Mouse (Mus musculus): ENCODE measurements around the gene Tada3. TPM values are rescaled to one million over a fixed set of nuclear protein-coding genes. Genes with fewer than 3 reads are reported as not detected.

The Tada3 gene
- polyA plus RNA-seq, 1 experiment from 2014 or later, result 68.2 TPM

GRCm38 (mm10) chr6:113361476-113361875 lies 16.2 kb downstream of the Tada3 start:
- DNase-seq (ENCODE audit: low spot score), result no peak
- no peak for ATAC-seq
- Histone ChIP-seq H3K36me3 (ENCODE audit: control insufficient read depth, insufficient read depth, low read length) (peaks cover 5% of the 10 kb centered on the region; the same call in 1 of the 2 replicates), H3K4me2 (ENCODE audit: low read length) (no peak overlapping the region), H3K4me1 (ENCODE audit: control insufficient read depth, insufficient read depth, low read length) (no peaks in the 10 kb centered on the region), H3K27me3 (replicated peaks; ENCODE audit: control insufficient read depth, insufficient read depth, low read length) (no peaks in the 10 kb centered on the region), H3K4me3 (ENCODE audit: low read depth, low read length) (no peak overlapping the region), H3K27ac (ENCODE audit: low read depth, low read length) (no peak overlapping the region), H3K9me3 (replicated peaks; ENCODE audit: control insufficient read depth, low read length) (no peaks in the 10 kb centered on the region), H3K9ac (ENCODE audit: low read length) (no peak overlapping the region)
- 77% methylated on average over 4 of the region's 4 CpGs for WGBS

GRCm38 (mm10) chr6:113353696-113354095 lies 24.0 kb downstream of the Tada3 start:
- H3K9me3 ChIP-seq (replicated peaks; ENCODE audit: control insufficient read depth, low read length), result no peaks in the 10 kb centered on the region
- H3K36me3 ChIP-seq (ENCODE audit: control insufficient read depth, insufficient read depth, low read length), result no peaks in the 10 kb centered on the region
- H3K27me3 ChIP-seq (replicated peaks; ENCODE audit: control insufficient read depth, insufficient read depth, low read length), result no peaks in the 10 kb centered on the region
- no peaks in the 10 kb centered on the region for H3K4me1 ChIP-seq (ENCODE audit: control insufficient read depth, insufficient read depth, low read length)
- H3K27ac ChIP-seq (ENCODE audit: low read depth, low read length), result no peak overlapping the region
- H3K4me2 ChIP-seq (ENCODE audit: low read length), result no peak overlapping the region
- WGBS, result 79% methylated on average over 3 of the region's 3 CpGs
- H3K9ac ChIP-seq (ENCODE audit: low read length), result no peak overlapping the region
- DNase-seq (ENCODE audit: low spot score) (no peak), ATAC-seq (no peak)
- no peak overlapping the region for H3K4me3 ChIP-seq (ENCODE audit: low read depth, low read length)

- H3K27me3 ChIP-seq (replicated peaks; ENCODE audit: control insufficient read depth, insufficient read depth, low read length), result no peaks in the 10 kb centered on the region
- H3K4me2 ChIP-seq (ENCODE audit: low read length), result no peak overlapping the region
- no peak overlapping the region for H3K4me3 ChIP-seq (ENCODE audit: low read depth, low read length)
- no peak for DNase-seq (ENCODE audit: low spot score)
- ATAC-seq, result no peak
- no peak overlapping the region for H3K27ac ChIP-seq (ENCODE audit: low read depth, low read length)
- 76% methylated on average over 3 of the region's 3 CpGs for whole genome bisulfite sequencing
- no peaks in the 10 kb centered on the region for H3K4me1 ChIP-seq (ENCODE audit: control insufficient read depth, insufficient read depth, low read length)
- no peak overlapping the region for H3K9ac ChIP-seq (ENCODE audit: low read length)
- H3K36me3 ChIP-seq (ENCODE audit: control insufficient read depth, insufficient read depth, low read length), result no peaks in the 10 kb centered on the region
- H3K9me3 ChIP-seq (replicated peaks; ENCODE audit: control insufficient read depth, low read length), result no peaks in the 10 kb centered on the region
Observed at GRCm38 (mm10) chr6:113352820-113353219, 24.9 kb downstream of the Tada3 start.

GRCm38 (mm10) chr6:113351653-113352052 lies 26.0 kb downstream of the Tada3 start:
- H3K36me3 ChIP-seq (ENCODE audit: control insufficient read depth, insufficient read depth, low read length), result no peaks in the 10 kb centered on the region
- no peaks in the 10 kb centered on the region for H3K4me1 ChIP-seq (ENCODE audit: control insufficient read depth, insufficient read depth, low read length)
- no peak for ATAC-seq
- 56% methylated on average over 10 of the region's 10 CpGs for WGBS
- no peak overlapping the region for H3K4me2 ChIP-seq (ENCODE audit: low read length)
- H3K9ac ChIP-seq (ENCODE audit: low read length), result no peak overlapping the region
- H3K4me3 ChIP-seq (ENCODE audit: low read depth, low read length), result no peak overlapping the region
- DNase-seq (ENCODE audit: low spot score), result no peak
- no peaks in the 10 kb centered on the region for H3K27me3 ChIP-seq (replicated peaks; ENCODE audit: control insufficient read depth, insufficient read depth, low read length)
- H3K27ac ChIP-seq (ENCODE audit: low read depth, low read length), result no peak overlapping the region
- no peaks in the 10 kb centered on the region for H3K9me3 ChIP-seq (replicated peaks; ENCODE audit: control insufficient read depth, low read length)

- H3K4me2 ChIP-seq (ENCODE audit: low read length), result no peak overlapping the region
- ATAC-seq (no peak), DNase-seq (ENCODE audit: low spot score) (no peak)
- no peaks in the 10 kb centered on the region for H3K9me3 ChIP-seq (replicated peaks; ENCODE audit: control insufficient read depth, low read length)
- no peaks in the 10 kb centered on the region for H3K27me3 ChIP-seq (replicated peaks; ENCODE audit: control insufficient read depth, insufficient read depth, low read length)
- H3K4me3 ChIP-seq (ENCODE audit: low read depth, low read length), result no peak overlapping the region
- H3K9ac ChIP-seq (ENCODE audit: low read length), result no peak overlapping the region
- no peaks in the 10 kb centered on the region for H3K36me3 ChIP-seq (ENCODE audit: control insufficient read depth, insufficient read depth, low read length)
- WGBS, result 94% methylated on average over 1 of the region's 1 CpGs
- H3K27ac ChIP-seq (ENCODE audit: low read depth, low read length), result no peak overlapping the region
- H3K4me1 ChIP-seq (ENCODE audit: control insufficient read depth, insufficient read depth, low read length), result no peaks in the 10 kb centered on the region
Observed at GRCm38 (mm10) chr6:113351161-113351560, 26.5 kb downstream of the Tada3 start.

- Histone ChIP-seq H3K27ac (ENCODE audit: low read depth, low read length) (no peak overlapping the region), H3K4me3 (ENCODE audit: low read depth, low read length) (no peak overlapping the region), H3K9me3 (replicated peaks; ENCODE audit: control insufficient read depth, low read length) (no peaks in the 10 kb centered on the region), H3K4me1 (ENCODE audit: control insufficient read depth, insufficient read depth, low read length) (no peaks in the 10 kb centered on the region), H3K9ac (ENCODE audit: low read length) (no peak overlapping the region), H3K27me3 (replicated peaks; ENCODE audit: control insufficient read depth, insufficient read depth, low read length) (no peaks in the 10 kb centered on the region), H3K36me3 (ENCODE audit: control insufficient read depth, insufficient read depth, low read length) (no peaks in the 10 kb centered on the region), H3K4me2 (ENCODE audit: low read length) (no peak overlapping the region)
- no peak for DNase-seq (ENCODE audit: low spot score)
- ATAC-seq, result no peak
Observed at GRCm38 (mm10) chr6:113350538-113350937, 27.1 kb downstream of the Tada3 start.

- H3K4me1 ChIP-seq (ENCODE audit: control insufficient read depth, insufficient read depth, low read length), result peaks cover 14% of the 10 kb centered on the region
- H3K4me3 ChIP-seq (ENCODE audit: low read depth, low read length), result no peak overlapping the region
- H3K36me3 ChIP-seq (ENCODE audit: control insufficient read depth, insufficient read depth, low read length), result no peaks in the 10 kb centered on the region
- no peak overlapping the region for H3K27ac ChIP-seq (ENCODE audit: low read depth, low read length)
- no peaks in the 10 kb centered on the region for H3K9me3 ChIP-seq (replicated peaks; ENCODE audit: control insufficient read depth, low read length)
- ATAC-seq, result no peak
- 92% methylated on average over 4 of the region's 4 CpGs for WGBS
- no peak for DNase-seq (ENCODE audit: low spot score)
- no peaks in the 10 kb centered on the region for H3K27me3 ChIP-seq (replicated peaks; ENCODE audit: control insufficient read depth, insufficient read depth, low read length)
- no peak overlapping the region for H3K4me2 ChIP-seq (ENCODE audit: low read length)
- no peak overlapping the region for H3K9ac ChIP-seq (ENCODE audit: low read length)
Observed at GRCm38 (mm10) chr6:113346897-113347296, 30.8 kb downstream of the Tada3 start.

GRCm38 (mm10) chr6:113344321-113344720 lies 33.4 kb downstream of the Tada3 start:
- Histone ChIP-seq H3K9ac (ENCODE audit: low read length) (peak overlapping the region; percentile 87; the same call in 1 of the 2 replicates), H3K9me3 (replicated peaks; ENCODE audit: control insufficient read depth, low read length) (no peaks in the 10 kb centered on the region), H3K4me1 (ENCODE audit: control insufficient read depth, insufficient read depth, low read length) (peaks cover 14% of the 10 kb centered on the region), H3K4me3 (ENCODE audit: low read depth, low read length) (no peak overlapping the region), H3K27me3 (replicated peaks; ENCODE audit: control insufficient read depth, insufficient read depth, low read length) (no peaks in the 10 kb centered on the region), H3K27ac (ENCODE audit: low read depth, low read length) (no peak overlapping the region), H3K36me3 (ENCODE audit: control insufficient read depth, insufficient read depth, low read length) (peaks cover 7% of the 10 kb centered on the region), H3K4me2 (ENCODE audit: low read length) (peak overlapping the region; percentile 80)
- 48% methylated on average over 2 of the region's 2 CpGs for WGBS
- 0 out of 2 replicates have a peak, but pooled peaks have one; percentile 8 for ATAC-seq
- peak; percentile 32 for DNase-seq (ENCODE audit: low spot score)

GRCm38 (mm10) chr6:113343177-113344092 lies 34.2 kb downstream of the Tada3 start, which contains the start of gene Camk1:
Camk1 (minus strand) TSS chr6:113343984.
- peaks cover 10% of the 10 kb centered on the region for H3K36me3 ChIP-seq (ENCODE audit: control insufficient read depth, insufficient read depth, low read length)
- peak within 1 kb of the TSS; percentile 80 for H3K4me2 ChIP-seq (ENCODE audit: low read length)
- DNase-seq (ENCODE audit: low spot score), result peak; percentile 61
- peak within 1 kb of the TSS; percentile 87 for H3K9ac ChIP-seq (ENCODE audit: low read length)
- peak within 1 kb of the TSS; percentile 54 for H3K4me3 ChIP-seq (ENCODE audit: low read depth, low read length)
- no peaks in the 10 kb centered on the region for H3K27me3 ChIP-seq (replicated peaks; ENCODE audit: control insufficient read depth, insufficient read depth, low read length)
- WGBS, result 17% methylated on average over 32 of the region's 32 CpGs
- peak; percentile 86 for ATAC-seq
- H3K9me3 ChIP-seq (replicated peaks; ENCODE audit: control insufficient read depth, low read length), result no peaks in the 10 kb centered on the region
- H3K27ac ChIP-seq (ENCODE audit: low read depth, low read length), result peak within 1 kb of the TSS; percentile 21; the same call in 1 of the 2 replicates
- H3K4me1 ChIP-seq (ENCODE audit: control insufficient read depth, insufficient read depth, low read length), result peaks cover 14% of the 10 kb centered on the region

Measured in forebrain, embryonic 14.5 days (tissue).